Mouse (Mus musculus): ENCODE results near the gene Serpina1a.
A peak's percentile ranks its signal among the peaks of the same experiment; 100 is the strongest.
"Not testable (repeated sequence)": the region's sequence is repeated elsewhere in the genome, so short reads cannot be mapped to it uniquely, and the experiment has no call there.

The Serpina1a gene

DNA sequence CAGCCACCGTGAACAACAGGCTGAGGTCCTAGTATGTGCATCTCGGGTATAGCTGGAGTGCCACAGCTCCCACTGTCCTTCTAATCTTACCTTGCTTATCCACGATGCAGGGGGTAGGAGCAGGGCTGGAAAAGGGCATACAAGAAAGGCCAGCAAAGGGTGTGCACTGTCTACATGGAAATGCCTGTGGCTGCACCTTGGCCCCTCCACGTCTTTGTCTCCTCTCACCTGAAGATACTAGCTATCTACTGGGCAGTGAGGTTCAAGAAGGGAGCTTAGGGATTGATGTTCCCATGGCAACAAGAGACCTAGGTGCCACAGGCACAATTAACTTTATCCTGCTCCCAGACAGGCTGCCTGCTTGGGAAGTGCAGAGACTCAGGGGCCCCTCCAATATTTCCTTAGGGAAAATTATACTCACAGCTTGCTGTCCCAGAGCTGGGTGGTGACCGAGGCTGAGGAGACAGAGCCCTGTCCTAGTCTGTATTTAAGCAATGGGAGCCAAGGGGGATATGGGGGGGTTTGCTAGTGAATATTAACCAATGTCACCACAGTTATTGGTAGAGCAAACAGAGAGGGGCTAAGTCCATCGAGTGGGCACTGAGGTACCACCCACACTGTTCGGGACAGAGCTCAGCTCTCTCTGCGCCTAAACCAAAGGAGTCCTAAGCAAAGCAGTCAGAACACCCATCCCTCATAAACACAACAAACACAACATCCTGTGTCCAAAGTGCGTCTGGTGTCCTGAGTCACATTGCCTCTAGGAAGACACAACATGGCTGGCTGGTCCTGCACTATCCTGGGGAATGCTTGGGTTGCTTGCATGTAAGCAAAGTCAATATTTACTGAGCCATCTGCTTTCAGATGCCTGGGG is at the start of gene Serpina1a:
TSS of gene Serpina1a (minus strand) at position 462 of the 874 bp plus-strand sequence.
- peak; percentile 60 for DNase-seq (ENCODE audit: low spot score)

DNA sequence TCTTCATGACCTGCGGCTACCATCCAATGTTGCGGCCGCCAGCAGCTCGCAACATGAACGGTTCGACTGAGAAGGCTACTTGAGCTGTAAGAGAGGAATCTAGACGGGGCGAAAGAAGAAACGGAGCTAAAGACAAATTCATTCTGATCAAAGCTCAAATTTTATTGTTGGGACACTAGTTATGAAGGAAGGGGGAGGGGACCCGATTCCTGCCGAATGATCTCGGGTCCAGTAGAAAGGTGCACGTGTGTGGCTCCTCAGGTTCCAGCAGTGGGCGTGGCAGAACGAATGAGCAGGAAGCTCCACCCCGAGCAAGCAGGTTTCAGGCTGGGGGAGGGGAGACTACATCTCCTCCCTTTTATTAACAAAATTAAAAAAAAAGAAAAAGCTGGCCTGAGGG is 45.8 kb upstream of the Serpina1a start:
- not testable (repeated sequence) for DNase-seq (ENCODE audit: low spot score)

DNA sequence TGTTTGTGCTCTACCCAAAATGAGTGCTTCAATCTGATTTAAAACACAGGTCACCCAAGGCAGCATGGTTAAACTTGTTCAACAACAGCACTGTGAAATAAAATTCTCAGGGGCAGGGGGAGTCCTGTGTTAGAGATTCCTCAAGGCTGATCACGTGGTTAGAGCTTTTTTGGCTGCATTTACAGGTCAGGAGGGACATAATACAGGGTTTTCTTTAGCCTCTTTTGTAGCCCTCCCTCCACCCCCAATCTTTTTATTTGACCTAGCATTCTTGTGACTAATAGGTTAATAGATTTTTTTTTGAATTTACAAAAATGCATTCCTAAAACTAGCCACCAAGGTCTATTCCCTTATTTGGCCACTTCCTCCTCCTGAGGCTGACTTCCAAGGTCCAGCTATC is 44.4 kb upstream of the Serpina1a start:
- DNase-seq (ENCODE audit: low spot score), result not testable (repeated sequence)

DNA sequence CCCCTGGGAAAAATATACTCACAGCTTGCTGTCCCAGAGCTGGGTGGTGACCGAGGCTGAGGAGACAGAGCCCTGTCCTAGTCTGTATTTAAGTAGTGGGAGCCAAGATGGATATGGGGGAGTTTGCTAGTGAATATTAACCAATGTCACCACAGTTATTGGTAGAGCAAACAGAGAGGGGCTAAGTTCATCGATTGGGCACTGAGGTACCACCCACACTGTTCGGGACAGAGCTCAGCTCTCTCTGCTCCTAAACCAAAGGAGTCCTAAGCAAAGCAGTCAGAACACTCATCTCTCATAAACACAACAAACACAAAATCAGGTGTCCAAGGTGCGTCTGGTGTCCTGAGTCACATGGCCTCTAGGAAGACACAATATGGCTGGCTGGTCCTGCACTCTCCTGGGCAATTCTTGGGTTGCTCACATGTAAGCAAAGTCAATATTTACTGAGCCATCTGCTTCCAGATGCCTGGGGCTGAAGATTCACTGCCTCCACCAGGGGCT is 41.5 kb upstream of the Serpina1a start, which contains the start of gene Serpina1c:
TSS of gene Serpina1c (minus strand) at position 51 of the 504 bp plus-strand sequence.
- DNase-seq (ENCODE audit: low spot score), result peak; percentile 66

DNA sequence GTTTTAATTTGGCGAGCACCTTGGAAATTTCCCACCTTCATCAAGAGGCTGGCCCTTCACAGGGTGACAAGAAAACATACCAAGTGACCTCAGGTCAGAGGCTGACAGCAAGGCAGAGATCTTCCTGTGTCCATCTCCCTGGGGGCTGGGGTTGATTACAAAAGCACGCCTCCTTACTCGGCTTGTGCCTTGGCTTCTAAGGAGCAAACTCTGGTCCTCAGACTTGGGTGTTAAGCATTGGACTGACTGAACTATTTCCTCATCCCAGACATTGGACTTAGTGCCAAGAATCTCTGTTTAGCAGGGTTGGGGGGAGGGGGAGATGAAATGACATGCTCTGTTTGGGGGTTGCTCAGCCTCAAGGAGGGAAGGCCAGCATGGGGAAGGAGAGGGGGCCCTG is 38.6 kb upstream of the Serpina1a start:
- DNase-seq (ENCODE audit: low spot score), result peak; percentile 50

DNA sequence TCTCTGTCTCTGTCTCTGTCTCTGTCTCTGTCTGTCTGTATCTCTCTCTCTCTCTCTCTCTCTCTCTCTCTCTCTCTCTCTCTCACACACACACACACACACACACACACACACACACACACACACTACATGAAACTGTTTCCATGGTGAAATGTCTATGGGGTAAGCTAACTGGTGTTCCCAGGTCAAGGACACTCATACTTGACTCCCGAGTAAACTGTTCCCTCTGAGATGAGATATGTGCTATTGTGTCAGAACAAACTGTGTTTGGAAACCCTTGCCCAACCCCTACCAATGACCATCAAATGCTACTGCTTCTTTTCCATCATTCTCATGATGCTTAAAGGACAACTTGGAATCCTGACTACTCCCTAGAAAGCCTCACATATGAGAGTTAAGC is 3.5 kb upstream of the Serpina1a start:
- not testable (repeated sequence) for DNase-seq (ENCODE audit: low spot score)

DNA sequence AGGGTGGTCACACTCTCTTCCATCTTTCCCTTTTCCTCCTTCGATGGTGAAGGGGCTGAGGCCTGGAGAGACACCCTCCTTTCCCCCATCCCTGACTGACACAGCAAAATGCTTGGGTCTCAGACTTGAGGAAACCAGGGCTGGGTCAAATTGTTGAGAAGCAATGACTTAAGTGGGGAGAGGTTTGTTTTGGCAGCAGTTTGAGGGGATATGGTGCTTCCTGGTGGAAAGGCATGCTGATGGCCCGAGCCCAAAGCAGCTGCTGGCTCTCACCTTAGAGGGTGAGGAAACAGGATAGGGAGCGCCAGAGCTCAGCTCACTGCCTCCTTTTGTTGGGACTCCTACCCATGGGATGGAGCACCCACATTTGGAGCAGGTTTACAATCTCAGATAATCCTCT is 2.4 kb downstream of the Serpina1a start:
- DNase-seq (ENCODE audit: low spot score), result peak; percentile 12

DNA sequence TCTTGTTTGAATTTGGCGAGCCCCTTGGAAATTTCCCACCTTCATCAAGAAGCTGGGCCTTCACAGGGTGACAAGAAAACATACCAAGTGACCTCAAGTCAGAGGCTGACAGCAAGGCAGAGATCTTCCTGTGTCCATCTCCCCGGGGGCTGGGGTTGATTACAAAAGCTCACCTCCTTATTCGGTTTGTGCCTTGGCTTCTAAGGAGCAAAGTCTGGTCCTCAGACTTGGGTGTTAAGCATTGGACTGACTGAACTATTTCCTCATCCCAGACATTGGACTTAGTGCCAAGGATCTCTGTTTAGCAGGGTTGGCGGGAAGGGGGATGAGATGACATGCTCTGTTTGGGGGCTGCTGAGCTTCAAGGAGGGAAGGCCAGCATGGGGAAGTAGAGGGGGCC is 2.8 kb downstream of the Serpina1a start:
- DNase-seq (ENCODE audit: low spot score), result peak; percentile 49

DNA sequence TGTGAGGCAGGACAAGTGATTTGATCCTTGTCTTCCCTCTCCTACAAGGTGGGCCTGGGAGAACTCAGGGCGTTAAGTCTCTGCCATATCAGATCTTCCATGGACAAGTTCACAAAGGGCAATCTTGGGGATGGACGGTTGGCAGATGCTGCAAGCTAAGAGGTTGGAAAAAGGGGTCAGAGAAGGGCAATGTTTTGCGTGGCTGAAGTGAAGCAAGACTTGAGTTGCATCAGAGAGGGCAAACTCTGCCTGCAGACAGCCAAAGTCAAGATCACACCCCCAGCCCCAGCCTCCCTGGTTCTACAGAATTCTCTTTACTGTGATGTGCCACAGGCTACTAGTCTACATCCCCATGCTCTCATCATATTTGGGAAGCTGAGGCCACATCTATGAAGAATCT is 3.8 kb downstream of the Serpina1a start:
- DNase-seq (ENCODE audit: low spot score), result not testable (repeated sequence)

DNA sequence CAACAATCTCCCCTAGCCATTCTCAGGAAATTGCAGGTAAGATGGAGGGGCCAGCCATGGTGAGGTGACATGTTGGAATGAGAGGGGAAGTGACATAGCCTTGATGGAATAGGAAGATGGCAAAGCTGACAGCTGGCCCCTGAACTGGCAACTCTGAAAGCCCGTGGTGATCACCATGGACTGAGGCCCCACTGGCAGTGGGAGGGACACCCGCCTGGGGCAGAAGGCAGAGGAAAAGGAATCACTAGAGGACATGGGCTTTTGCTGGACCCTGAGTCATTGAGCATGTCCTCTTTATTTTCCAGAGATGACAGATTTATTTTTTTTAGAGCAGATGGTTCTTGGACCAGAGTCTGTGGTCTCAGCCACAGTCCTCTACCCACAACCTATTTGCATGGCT is 10.3 kb downstream of the Serpina1a start:
- not testable (repeated sequence) for DNase-seq (ENCODE audit: low spot score)

DNA sequence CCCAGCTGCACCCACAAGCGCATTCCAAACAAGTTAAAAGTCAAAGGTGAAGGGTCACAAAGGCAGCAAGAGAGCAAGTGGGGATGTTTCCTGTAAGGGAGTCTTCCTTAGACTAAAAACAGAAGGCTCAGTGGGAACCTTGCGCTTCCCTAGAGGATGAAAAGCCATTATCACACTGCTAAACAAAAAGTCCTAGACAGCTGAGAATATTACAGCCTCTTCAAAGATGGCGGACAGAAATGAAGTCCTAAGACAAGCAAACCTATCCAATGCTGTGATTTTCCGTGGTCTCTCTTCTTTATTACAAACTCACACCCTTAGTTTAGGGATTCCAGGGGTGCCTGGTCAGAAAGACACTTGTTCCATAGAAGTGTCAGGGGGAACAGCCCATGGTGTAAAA is 33.1 kb downstream of the Serpina1a start, which contains the start of gene Serpina1b:
TSS of gene Serpina1b (minus strand) at position 101 of the 400 bp plus-strand sequence.
- DNase-seq (ENCODE audit: low spot score), result not testable (repeated sequence)

DNA sequence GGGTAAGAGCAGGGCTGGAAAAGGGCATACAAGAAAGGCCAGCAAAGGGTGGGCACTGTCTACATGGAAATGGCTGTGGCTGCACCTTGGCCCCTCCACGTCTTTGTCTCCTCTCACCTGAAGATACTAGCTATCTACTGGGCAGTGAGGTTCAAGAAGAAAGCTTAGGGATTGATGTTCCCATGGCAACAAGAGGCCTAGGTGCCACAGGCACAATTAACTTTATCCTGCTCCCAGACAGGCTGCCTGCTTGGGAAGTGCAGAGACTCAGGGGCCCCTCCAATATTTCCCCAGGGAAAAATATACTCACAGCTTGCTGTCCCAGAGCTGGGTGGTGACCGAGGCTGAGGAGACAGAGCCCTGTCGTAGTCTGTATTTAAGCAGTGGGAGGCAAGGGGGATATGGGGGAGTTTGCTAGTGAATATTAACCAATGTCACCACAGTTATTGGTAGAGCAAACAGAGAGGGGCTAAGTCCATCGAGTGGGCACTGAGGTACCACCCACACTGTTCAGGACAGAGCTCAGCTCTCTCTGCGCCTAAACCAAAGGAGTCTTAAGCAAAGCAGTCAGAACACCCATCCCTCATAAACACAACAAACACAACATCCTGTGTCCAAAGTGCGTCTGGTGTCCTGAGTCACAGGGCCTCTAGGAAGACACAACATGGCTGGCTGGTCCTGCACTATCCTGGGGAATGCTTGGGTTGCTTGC is 35.5 kb downstream of the Serpina1a start:
- peak; percentile 76 for DNase-seq (ENCODE audit: low spot score)

DNA sequence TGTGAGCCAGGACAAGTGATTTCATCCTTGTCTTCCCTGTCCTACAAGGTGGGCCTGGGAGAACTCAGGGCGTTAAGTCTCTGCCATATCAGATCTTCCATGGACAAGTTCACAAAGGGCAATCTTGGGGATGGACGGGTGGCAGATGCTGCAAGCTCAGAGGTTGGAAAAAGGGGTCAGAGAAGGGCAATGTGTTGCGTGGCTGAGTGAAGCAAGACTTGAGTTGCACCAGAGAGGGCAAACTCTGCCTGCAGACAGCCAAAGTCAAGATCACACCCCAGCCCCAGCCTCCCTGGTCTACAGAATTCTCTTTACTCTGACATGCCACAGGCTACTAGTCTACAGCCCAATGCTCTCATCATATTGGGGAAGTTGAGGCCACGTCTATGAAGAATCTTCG is 39.5 kb downstream of the Serpina1a start:
- DNase-seq (ENCODE audit: low spot score), result not testable (repeated sequence)
